Mouse (Mus musculus) E14TG2a.4 (cell line): ENCODE results near the gene Mccc1.

Experiments used
- CTCF ChIP-seq: conservative IDR thresholded peaks from 2 replicates; pipeline ENCODE4 v1.5.1; 2014; ENCODE audit warnings: low read length
- POU5F1 ChIP-seq: IDR thresholded peaks from 2 replicates; pipeline ENCODE4 v1.6.1; 2014; ENCODE audit warnings: low read length, borderline replicate concordance

- TF ChIP-seq CTCF (no peak), POU5F1 (no peak)
Observed at GRCm38 (mm10) chr3:35940047-35940446, 60.4 kb downstream of the Mccc1 start.
